Mouse (Mus musculus): ENCODE data around the gene Kbtbd4. TPM values are rescaled to one million over a fixed set of nuclear protein-coding genes. Genes with fewer than 3 reads are reported as not detected.

The Kbtbd4 gene
- total RNA-seq (2021): 10 to 100 TPM; 40.9 to 43.6 TPM

- intact Hi-C loops (cut with DNase I): loop anchor here (5.0 kb wide), 1 partner anchor 148 kb away; the partner anchor contains the start of gene Psmc3
- DNase-seq (ENCODE audit: extremely low spot score in 1 of 2, low spot score in 2 of 2): peak; percentile 83 to 91
Measured at GRCm38 (mm10) chr2:90904076-90904855, at the start of gene Kbtbd4, which contains the start of gene Ndufs3. TSS of gene Kbtbd4 (plus strand) at chr2:90904740. TSS of gene Ndufs3 (minus strand) at chr2:90904827.

- DNase-seq (ENCODE audit: extremely low spot score in 1 of 2, low spot score in 2 of 2): no peak
- intact Hi-C loops (cut with DNase I): no loop called here
Measured at GRCm38 (mm10) chr2:90861486-90861885, 43.1 kb upstream of the Kbtbd4 start.

- no peak for DNase-seq (ENCODE audit: extremely low spot score in 1 of 2, low spot score in 2 of 2)
Measured at GRCm38 (mm10) chr2:90864184-90864583, 40.4 kb upstream of the Kbtbd4 start.

GRCm38 (mm10) chr2:90866524-90866923 is 38.0 kb upstream of the Kbtbd4 start:
- peak; percentile 88 for DNase-seq (ENCODE audit: extremely low spot score in 1 of 2, low spot score in 2 of 2)
- intact Hi-C loops (cut with DNase I): loop anchor here (5.0 kb wide), 1 partner anchor 196 kb away; no protein-coding TSS in a partner anchor

More at GRCm38 (mm10) chr2:90864184-90864583, 40.4 kb upstream of the Kbtbd4 start:
- intact Hi-C loops (cut with DNase I): no loop called here

GRCm38 (mm10) chr2:90870136-90870601 is 34.4 kb upstream of the Kbtbd4 start:
- intact Hi-C loops (cut with DNase I): no loop called here
- DNase-seq (ENCODE audit: extremely low spot score in 1 of 2, low spot score in 2 of 2): peak; percentile 37 to 58

GRCm38 (mm10) chr2:90871180-90871961 is 33.2 kb upstream of the Kbtbd4 start:
- no peak for DNase-seq (ENCODE audit: extremely low spot score in 1 of 2, low spot score in 2 of 2)
- intact Hi-C loops (cut with DNase I): no loop called here

GRCm38 (mm10) chr2:90874025-90874424 is 30.5 kb upstream of the Kbtbd4 start:
- intact Hi-C loops (cut with DNase I): no loop called here
- no peak for DNase-seq (ENCODE audit: extremely low spot score in 1 of 2, low spot score in 2 of 2)

GRCm38 (mm10) chr2:90875239-90875638 is 29.3 kb upstream of the Kbtbd4 start:
- no peak for DNase-seq (ENCODE audit: extremely low spot score in 1 of 2, low spot score in 2 of 2)
- intact Hi-C loops (cut with DNase I): no loop called here

GRCm38 (mm10) chr2:90877584-90878259 is 26.8 kb upstream of the Kbtbd4 start:
- no peak for DNase-seq (ENCODE audit: extremely low spot score in 1 of 2, low spot score in 2 of 2)
- intact Hi-C loops (cut with DNase I): no loop called here

GRCm38 (mm10) chr2:90879419-90879818 is 25.1 kb upstream of the Kbtbd4 start:
- intact Hi-C loops (cut with DNase I): no loop called here

GRCm38 (mm10) chr2:90880144-90880785 is 24.3 kb upstream of the Kbtbd4 start:
- intact Hi-C loops (cut with DNase I): no loop called here
- no peak for DNase-seq (ENCODE audit: extremely low spot score in 1 of 2, low spot score in 2 of 2)

More at GRCm38 (mm10) chr2:90879419-90879818, 25.1 kb upstream of the Kbtbd4 start:
- no peak for DNase-seq (ENCODE audit: extremely low spot score in 1 of 2, low spot score in 2 of 2)

GRCm38 (mm10) chr2:90881824-90882223 is 22.7 kb upstream of the Kbtbd4 start:
- intact Hi-C loops (cut with DNase I): no loop called here
- no peak for DNase-seq (ENCODE audit: extremely low spot score in 1 of 2, low spot score in 2 of 2)

GRCm38 (mm10) chr2:90885218-90886041 is 19.1 kb upstream of the Kbtbd4 start, which contains the start of gene C1qtnf4:
TSS of gene C1qtnf4 (plus strand) at chr2:90885860.
- intact Hi-C loops (cut with DNase I): no loop called here
- peak in 1 of 2 experiments; percentile 70 for DNase-seq (ENCODE audit: extremely low spot score in 1 of 2, low spot score in 2 of 2)

GRCm38 (mm10) chr2:90886436-90886835 is 18.1 kb upstream of the Kbtbd4 start:
- no peak for DNase-seq (ENCODE audit: extremely low spot score in 1 of 2, low spot score in 2 of 2)
- intact Hi-C loops (cut with DNase I): no loop called here

- no peak for DNase-seq (ENCODE audit: extremely low spot score in 1 of 2, low spot score in 2 of 2)
- intact Hi-C loops (cut with DNase I): no loop called here
Measured at GRCm38 (mm10) chr2:90887627-90888026, 16.9 kb upstream of the Kbtbd4 start.

- DNase-seq (ENCODE audit: extremely low spot score in 1 of 2, low spot score in 2 of 2): peak in 1 of 2 experiments; percentile 68
- intact Hi-C loops (cut with DNase I): no loop called here
Measured at GRCm38 (mm10) chr2:90889550-90890548, 14.7 kb upstream of the Kbtbd4 start.
